Mouse (Mus musculus) CH12.LX (cell line): ENCODE results near the gene Gpr68.

Experiments used
- BHLHE40 ChIP-seq: IDR thresholded peaks from 2 replicates; pipeline ENCODE4 v1.6.1; 2011; ENCODE audit warnings: mild to moderate bottlenecking, low read depth, low read length, improper control_type of control experiment
- CTCF ChIP-seq, 2 experiments: IDR thresholded peaks in 1 of 2; conservative IDR thresholded peaks in 1 of 2; 2 replicates each; pipeline ENCODE4 v1.5.1; 2011 to 2012; ENCODE audit warnings: low read depth in 2 of 2, low read length in 2 of 2, improper control_type of control experiment in 1 of 2, inconsistent platforms in 1 of 2, mild to moderate bottlenecking in 1 of 2, moderate library complexity in 1 of 2
- E2F4 ChIP-seq: IDR thresholded peaks from 2 replicates; pipeline ENCODE4 v1.6.1; 2011; ENCODE audit warnings: low read depth, low read length, improper control_type of control experiment; ENCODE audit not compliant: insufficient replicate concordance
- IRF4 ChIP-seq: IDR thresholded peaks from 2 replicates; pipeline ENCODE4 v1.6.1; 2014; ENCODE audit warnings: low read depth, mild to moderate bottlenecking, inconsistent platforms, low read length, improper control_type of control experiment
- MAFK ChIP-seq: IDR thresholded peaks from 2 replicates; pipeline ENCODE4 v1.6.1; 2011; ENCODE audit warnings: low read length, improper control_type of control experiment; ENCODE audit not compliant: insufficient replicate concordance
- MAX ChIP-seq: IDR thresholded peaks from 2 replicates; pipeline ENCODE4 v1.6.1; 2011; ENCODE audit warnings: low read length, improper control_type of control experiment
- MEF2A ChIP-seq: IDR thresholded peaks from 2 replicates; pipeline ENCODE4 v1.6.1; 2014; ENCODE audit warnings: low read depth, mild to moderate bottlenecking, inconsistent platforms, low read length, improper control_type of control experiment, borderline replicate concordance
- PAX5 ChIP-seq: IDR thresholded peaks from 2 replicates; pipeline ENCODE4 v1.6.1; 2012; ENCODE audit warnings: low read length, inconsistent platforms, mixed read lengths
- POLR2A ChIP-seq: IDR thresholded peaks from 2 replicates; pipeline ENCODE4 v1.6.1; 2011; ENCODE audit warnings: low read depth, mild to moderate bottlenecking, improper control_type of control experiment, low read length
- SIN3A ChIP-seq: IDR thresholded peaks from 2 replicates; pipeline ENCODE4 v1.6.1; 2012; ENCODE audit warnings: low read length, improper control_type of control experiment, inconsistent platforms
- SMC3 ChIP-seq: IDR thresholded peaks from 2 replicates; pipeline ENCODE4 v1.6.1; 2011; ENCODE audit warnings: low read depth, low read length, improper control_type of control experiment
- TCF12 ChIP-seq: IDR thresholded peaks from 2 replicates; pipeline ENCODE4 v1.6.1; 2014; ENCODE audit warnings: low read depth, mild to moderate bottlenecking, inconsistent platforms, low read length, improper control_type of control experiment
- ZC3H11A ChIP-seq: IDR thresholded peaks from 2 replicates; pipeline ENCODE4 v1.6.1; 2012; ENCODE audit warnings: low read depth, mild to moderate bottlenecking, inconsistent platforms, low read length, improper control_type of control experiment

GRCm38 (mm10) chr12:100847437-100848080 is 60.4 kb downstream of the Gpr68 start:
- TF ChIP-seq CTCF (conservative IDR thresholded peaks at IDR 0.05 in 1 of 2, IDR thresholded peaks at IDR 0.05 in 1 of 2; ENCODE audit: low read depth in 2 of 2, low read length in 2 of 2) (no peak), E2F4 (no peak), BHLHE40 (no peak), TCF12 (no peak), MEF2A (no peak), PAX5 (no peak), SIN3A (no peak), MAFK (no peak), ZC3H11A (no peak), POLR2A (no peak), SMC3 (no peak), MAX (no peak), IRF4 (no peak)
